25 mouse cellular contexts compared by ENCODE assay signal in genomic region chr10:63154226-63154625, GRCm38 (mm10). TPM values are rescaled to one million over a fixed set of nuclear protein-coding genes. Genes with fewer than 3 reads are reported as not detected.
DNase-seq lines count a peak whose midpoint lies in the region; ATAC-seq and TF ChIP-seq lines count a peak whose summit lies in the region.
"Had no signal": no experiment of that assay in that cellular context is flagged by ENCODE, and none has a peak within 500 bp of the region (broad histone marks: within the 10 kb centered on the region; RNA-seq: fewer than 3 reads in every experiment).

No protein-coding gene starts in this region.

- H3K27ac ChIP-seq in gastrocnemius, adult 2 months = peak overlapping the region; percentile 56
- no peak overlapping the region for H3K27ac ChIP-seq in heart, embryonic 10.5 days
- no peak overlapping the region for H3K27ac ChIP-seq in kidney, adult 2 months (ENCODE audit: insufficient read depth, low read depth, low read length)
- H3K27ac ChIP-seq in kidney, embryonic 15.5 days = no peak overlapping the region
- H3K27ac ChIP-seq: embryonic facial prominence, embryonic 10.5 days; embryonic facial prominence, embryonic 13.5 days; forebrain, embryonic 12.5 days; forebrain, embryonic 15.5 days; heart, embryonic 15.5 days; hindbrain, embryonic 14.5 days; hindbrain, postnatal 0 days had no signal

- intact Hi-C loops in gastrocnemius, adult 2 months (cut with DNase I) = loop anchor here (2.0 to 5.0 kb wide), 3 partner anchors 91 to 223 kb away; no protein-coding TSS in a partner anchor
- intact Hi-C loops in gastrocnemius, postnatal 36 days (cut with DNase I) = loop anchor here (5.0 to 10.0 kb wide), 2 partner anchors 91 to 153 kb away; partner anchors contain the start of gene Herc4

- H3K9me3 ChIP-seq in heart, embryonic 10.5 days = no peaks in the 10 kb centered on the region
- no peaks in the 10 kb centered on the region for H3K9me3 ChIP-seq in kidney, embryonic 15.5 days (replicated peaks)
- H3K9me3 ChIP-seq: embryonic facial prominence, embryonic 10.5 days; embryonic facial prominence, embryonic 13.5 days; forebrain, embryonic 12.5 days; forebrain, embryonic 15.5 days; heart, embryonic 12.5 days; heart, embryonic 15.5 days had no signal

- WGBS in heart, embryonic 10.5 days = 84% methylated on average over 6 of the region's 6 CpGs
- WGBS in kidney, adult 2 months = 65% methylated on average over 6 of the region's 6 CpGs
- 78% methylated on average over 6 of the region's 6 CpGs for WGBS in kidney, embryonic 15.5 days

- H3K4me2 ChIP-seq in kidney, embryonic 15.5 days = no peak overlapping the region
- H3K4me2 ChIP-seq: embryonic facial prominence, embryonic 13.5 days; forebrain, embryonic 12.5 days; forebrain, embryonic 15.5 days; heart, embryonic 12.5 days; heart, embryonic 15.5 days; hindbrain, embryonic 14.5 days had no signal

- no peak for DNase-seq in gastrocnemius, adult 2 months
- DNase-seq in gastrocnemius, postnatal 36 days = no peak
- peak; percentile 50 for DNase-seq in heart, embryonic 10.5 days (ENCODE audit: low spot score)
- DNase-seq in heart, adult 9 months (ENCODE audit: low spot score in 2 of 2) = no peak
- peak; percentile 77 for DNase-seq in kidney, adult 2 months
- peak; percentile 35 to 45 for DNase-seq in kidney, postnatal 36 days
- DNase-seq in kidney, postnatal 14 days = no peak

- no peaks in the 10 kb centered on the region for H3K27me3 ChIP-seq in heart, embryonic 10.5 days (ENCODE audit: insufficient read depth, poor library complexity, severe bottlenecking)
- no peaks in the 10 kb centered on the region for H3K27me3 ChIP-seq in kidney, adult 2 months (replicated peaks; ENCODE audit: control insufficient read depth, insufficient read depth, low read length)
- no peaks in the 10 kb centered on the region for H3K27me3 ChIP-seq in kidney, embryonic 15.5 days
- H3K27me3 ChIP-seq: embryonic facial prominence, embryonic 13.5 days; forebrain, embryonic 12.5 days; forebrain, embryonic 15.5 days; heart, embryonic 12.5 days; heart, embryonic 15.5 days had no signal

- H3K36me3 ChIP-seq in heart, embryonic 10.5 days = no peaks in the 10 kb centered on the region
- no peaks in the 10 kb centered on the region for H3K36me3 ChIP-seq in kidney, adult 2 months (ENCODE audit: control insufficient read depth, insufficient read depth, low read length)
- H3K36me3 ChIP-seq in kidney, embryonic 15.5 days = no peaks in the 10 kb centered on the region
- H3K36me3 ChIP-seq: embryonic facial prominence, embryonic 10.5 days; embryonic facial prominence, embryonic 13.5 days; forebrain, embryonic 12.5 days; forebrain, embryonic 15.5 days; heart, embryonic 12.5 days; heart, embryonic 15.5 days had no signal

- TF ChIP-seq CTCF in gastrocnemius, adult 2 months (IDR thresholded peaks at IDR 0.05) = no peak
- TF ChIP-seq CTCF in kidney, adult 2 months (conservative IDR thresholded peaks at IDR 0.05; ENCODE audit: insufficient read depth, insufficient read length, low read depth, low read length) = no peak

- TF ChIP-seq POLR2A in kidney, adult 2 months (IDR thresholded peaks at IDR 0.05; ENCODE audit: low read depth, low read length) = no peak

- no peak for ATAC-seq in kidney, embryonic 15.5 days (replicated peaks; ENCODE audit: low FRiP score)
- ATAC-seq: forebrain, embryonic 15.5 days; hindbrain, postnatal 0 days had no signal

- H3K9ac ChIP-seq in kidney, embryonic 15.5 days = no peak overlapping the region
- H3K9ac ChIP-seq: embryonic facial prominence, embryonic 13.5 days; forebrain, embryonic 12.5 days; forebrain, embryonic 15.5 days; heart, embryonic 12.5 days; heart, embryonic 15.5 days; hindbrain, embryonic 14.5 days had no signal

- no peak overlapping the region for H3K4me3 ChIP-seq in gastrocnemius, adult 2 months
- no peak overlapping the region for H3K4me3 ChIP-seq in heart, embryonic 10.5 days
- no peak overlapping the region for H3K4me3 ChIP-seq in kidney, adult 2 months (ENCODE audit: insufficient read depth, low read depth, low read length)
- H3K4me3 ChIP-seq in kidney, embryonic 15.5 days (replicated peaks) = no peak overlapping the region
- H3K4me3 ChIP-seq: embryonic facial prominence, embryonic 10.5 days; embryonic facial prominence, embryonic 13.5 days; erythroblast, embryonic 14.5 days; forebrain, embryonic 12.5 days; forebrain, embryonic 15.5 days; heart, embryonic 12.5 days; heart, embryonic 15.5 days had no signal

- H3K4me1 ChIP-seq in heart, embryonic 10.5 days = peaks cover 16% of the 10 kb centered on the region; the same call in 1 of the 2 replicates
- H3K4me1 ChIP-seq in kidney, adult 2 months (ENCODE audit: control insufficient read depth, insufficient read depth, low read length) = peaks cover 5% of the 10 kb centered on the region; the same call in 1 of the 2 replicates
- H3K4me1 ChIP-seq in kidney, embryonic 15.5 days = 0 out of 2 replicates have a peak, but pooled peaks cover 4% of the 10 kb centered on the region
- H3K4me1 ChIP-seq: embryonic facial prominence, embryonic 10.5 days; embryonic facial prominence, embryonic 13.5 days; forebrain, embryonic 12.5 days; forebrain, embryonic 15.5 days had no signal

RNA-seq across cellular contexts. Expression of gene Mypn, which starts 49.5 kb away (rescaled TPM):
- total RNA-seq in gastrocnemius, adult 2 months (2021) = 100 to 1,000 TPM; 248 to 338 TPM
- total RNA-seq in gastrocnemius, postnatal 36 days (2021) = 100 to 1,000 TPM; 252 to 293 TPM
- 1.0 and 4.2 TPM in 2 replicates for polyA plus RNA-seq in heart, embryonic 10.5 days (2016; fragmentation: Nextera tagmentation; extraction: Ambion mirVana)
- 0.74 TPM in 1 of 2 replicates, not detected in the other for polyA plus RNA-seq in kidney, adult 2 months (2012; rRNA removed)
- polyA plus RNA-seq in kidney, embryonic 15.5 days (2015; fragmentation: Nextera tagmentation; extraction: Ambion mirVana) = 0.26 and 0.62 TPM in 2 replicates
- polyA plus RNA-seq: embryonic facial prominence, embryonic 10.5 days; erythroblast, embryonic 14.5 days; forebrain, embryonic 12.5 days; inflammation-experienced regulatory T-cells, adult 6 months had no signal

RNA-seq across cellular contexts. Expression of gene Atoh7, which starts 54.8 kb away (rescaled TPM):
- not detected for total RNA-seq in gastrocnemius, adult 2 months (2021)
- not detected for total RNA-seq in gastrocnemius, postnatal 36 days (2021)
- not detected in 2 replicates for polyA plus RNA-seq in heart, embryonic 10.5 days (2016; fragmentation: Nextera tagmentation; extraction: Ambion mirVana)
- 0.19 and 0.28 TPM in 2 replicates for polyA plus RNA-seq in kidney, adult 2 months (2012; rRNA removed)
- 0.10 TPM in 1 of 2 replicates, not detected in the other for polyA plus RNA-seq in kidney, embryonic 15.5 days (2015; fragmentation: Nextera tagmentation; extraction: Ambion mirVana)
- total RNA-seq: adrenal gland, adult 8-10 months; adrenal gland, postnatal 25 days; ES-E14; gastrocnemius, postnatal 4 days; heart, adult 18-20 months; heart, postnatal 36 days had no signal
- polyA plus RNA-seq: activated CD4-positive, CD25-positive, alpha-beta regulatory T cell, adult 4 months; embryonic facial prominence, embryonic 13.5 days; erythroblast, embryonic 14.5 days; heart, embryonic 12.5 days; heart, embryonic 15.5 days; inflammation-experienced regulatory T-cells, adult 6 months had no signal

Comparison
In these comparisons a context has a peak if more than half of its experiments do, and no peak if none do; other contexts are left out.
1. DNase-seq: peak in heart, embryonic 10.5 days (single experiment), kidney, adult 2 months (single experiment) and kidney, postnatal 36 days (2 of 2); none in gastrocnemius, adult 2 months (single experiment), gastrocnemius, postnatal 36 days (0 of 2), heart, adult 9 months (0 of 2) and kidney, postnatal 14 days (single experiment).